Mouse (Mus musculus): Measurements from ENCODE around the gene Cdkl2. TPM values are rescaled to one million over a fixed set of nuclear protein-coding genes. Genes with fewer than 3 reads are reported as not detected.

Cdkl2 gene
- polyA plus RNA-seq, 1 experiment from 2014 or later, result 0.77 TPM

DNA sequence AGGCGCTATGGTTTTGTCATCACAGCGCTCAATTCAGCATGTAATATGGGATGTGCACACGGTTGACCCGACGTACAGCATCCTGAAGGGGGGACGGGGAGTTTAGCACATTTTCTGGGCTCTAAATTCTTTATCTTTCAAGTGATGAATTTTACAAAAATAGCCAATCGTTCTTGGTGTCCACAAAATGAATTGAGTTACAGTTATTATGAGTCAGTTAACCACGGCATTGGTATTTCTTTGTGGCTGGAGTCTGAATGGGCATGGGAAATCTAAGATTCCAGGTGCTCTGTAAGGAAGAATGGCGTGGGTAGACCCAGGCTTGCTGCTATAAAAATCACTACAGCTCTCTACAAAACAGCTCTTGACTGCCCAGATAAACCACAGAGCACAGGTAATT is 54.4 kb downstream of the Cdkl2 start:
- no peak overlapping the region for H3K9ac ChIP-seq
- no peak for ATAC-seq (ENCODE audit: low FRiP score)
- no peak overlapping the region for H3K4me3 ChIP-seq (replicated peaks)
- WGBS, result 87% methylated on average over 9 of the region's 9 CpGs
- no peaks in the 10 kb centered on the region for H3K27me3 ChIP-seq
- no peaks in the 10 kb centered on the region for H3K36me3 ChIP-seq (replicated peaks)
- no peak overlapping the region for H3K27ac ChIP-seq
- no peaks in the 10 kb centered on the region for H3K9me3 ChIP-seq
- H3K4me2 ChIP-seq, result no peak overlapping the region
- no peaks in the 10 kb centered on the region for H3K4me1 ChIP-seq

DNA sequence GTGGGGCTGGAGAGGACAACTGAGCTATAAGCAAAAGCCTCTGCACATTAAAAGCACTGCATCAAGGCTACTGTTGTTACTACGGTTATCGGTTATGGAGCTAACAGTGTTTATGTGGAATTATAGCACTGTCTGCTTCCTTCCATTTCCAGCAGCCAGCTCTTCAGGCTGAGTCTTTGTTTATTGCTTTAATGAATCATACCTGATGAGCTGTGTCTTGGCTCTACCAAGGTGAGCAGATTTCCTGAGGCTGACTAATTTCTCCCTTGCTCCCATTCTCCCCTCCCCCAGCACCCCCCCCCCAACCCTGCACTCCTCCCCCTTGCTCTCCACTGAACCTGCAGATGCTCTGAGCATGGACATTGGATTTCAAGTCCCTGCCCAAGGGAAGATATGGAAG is 55.9 kb downstream of the Cdkl2 start:
- WGBS, result 85% methylated on average over 2 of the region's 2 CpGs
- Histone ChIP-seq H3K4me2 (no peak overlapping the region), H3K27ac (no peak overlapping the region), H3K9ac (no peak overlapping the region), H3K9me3 (no peaks in the 10 kb centered on the region), H3K4me3 (replicated peaks) (no peak overlapping the region), H3K36me3 (replicated peaks) (no peaks in the 10 kb centered on the region), H3K4me1 (no peaks in the 10 kb centered on the region), H3K27me3 (no peaks in the 10 kb centered on the region)
- no peak for ATAC-seq (ENCODE audit: low FRiP score)

- Histone ChIP-seq H3K27ac (no peak within 1 kb of the TSS), H3K4me1 (no peaks in the 10 kb centered on the region), H3K9ac (no peak within 1 kb of the TSS), H3K9me3 (no peaks in the 10 kb centered on the region), H3K4me2 (no peak within 1 kb of the TSS), H3K27me3 (no peaks in the 10 kb centered on the region), H3K4me3 (replicated peaks) (no peak within 1 kb of the TSS), H3K36me3 (replicated peaks) (no peaks in the 10 kb centered on the region)
- no peak for ATAC-seq (ENCODE audit: low FRiP score)
- 71% methylated on average over 4 of the region's 4 CpGs for WGBS
These were observed 56.4 kb downstream of the Cdkl2 start, which contains the start of gene Odaph for GRCm38 (mm10) chr5:91987236-91987635. Odaph (plus strand) TSS chr5:91987475.

- Histone ChIP-seq H3K4me2 (no peak overlapping the region), H3K4me3 (replicated peaks) (no peak overlapping the region), H3K27ac (no peak overlapping the region), H3K36me3 (replicated peaks) (no peaks in the 10 kb centered on the region), H3K4me1 (no peaks in the 10 kb centered on the region), H3K9ac (no peak overlapping the region), H3K9me3 (no peaks in the 10 kb centered on the region), H3K27me3 (no peaks in the 10 kb centered on the region)
- WGBS, result 31% methylated on average over 2 of the region's 2 CpGs
- no peak for ATAC-seq (ENCODE audit: low FRiP score)
These were observed 58.0 kb downstream of the Cdkl2 start for GRCm38 (mm10) chr5:91985721-91986120.

GRCm38 (mm10) chr5:91983490-91983889 is 60.2 kb downstream of the Cdkl2 start:
- Histone ChIP-seq H3K9me3 (no peaks in the 10 kb centered on the region), H3K4me1 (no peaks in the 10 kb centered on the region), H3K9ac (no peak overlapping the region), H3K4me3 (replicated peaks) (no peak overlapping the region), H3K27me3 (no peaks in the 10 kb centered on the region), H3K27ac (no peak overlapping the region), H3K4me2 (no peak overlapping the region), H3K36me3 (replicated peaks) (no peaks in the 10 kb centered on the region)
- WGBS, result 79% methylated on average over 2 of the region's 2 CpGs
- no peak for ATAC-seq (ENCODE audit: low FRiP score)

GRCm38 (mm10) chr5:91981176-91981840 is 62.4 kb downstream of the Cdkl2 start:
- no peak overlapping the region for H3K4me2 ChIP-seq
- no peaks in the 10 kb centered on the region for H3K27me3 ChIP-seq
- no peaks in the 10 kb centered on the region for H3K4me1 ChIP-seq
- no peaks in the 10 kb centered on the region for H3K9me3 ChIP-seq
- H3K27ac ChIP-seq, result no peak overlapping the region
- no peaks in the 10 kb centered on the region for H3K36me3 ChIP-seq (replicated peaks)
- ATAC-seq (ENCODE audit: low FRiP score), result no peak
- WGBS, result 91% methylated on average over 11 of the region's 11 CpGs
- no peak overlapping the region for H3K9ac ChIP-seq
- H3K4me3 ChIP-seq (replicated peaks), result no peak overlapping the region

DNA sequence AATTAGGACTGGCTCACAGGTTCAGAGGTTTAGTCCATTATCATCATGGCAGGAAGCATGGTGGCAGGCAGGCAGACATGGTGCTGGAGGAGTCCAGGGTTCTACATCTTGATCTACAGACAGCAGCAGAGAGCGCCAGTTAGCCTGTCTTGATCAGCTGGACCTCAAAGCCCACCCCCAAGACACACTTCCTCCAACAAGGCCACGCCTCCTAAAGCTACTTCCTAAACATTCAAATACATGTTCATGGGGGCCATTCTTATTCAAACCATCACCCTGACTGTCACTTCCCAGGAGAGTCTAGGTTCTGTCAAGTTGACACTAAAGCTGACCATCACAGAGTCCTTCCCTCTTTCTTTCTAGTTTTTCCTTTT is 66.3 kb downstream of the Cdkl2 start:
- 86% methylated on average over 2 of the region's 2 CpGs for WGBS
- Histone ChIP-seq H3K4me1 (no peaks in the 10 kb centered on the region), H3K9ac (no peak overlapping the region), H3K4me3 (replicated peaks) (no peak overlapping the region), H3K9me3 (no peaks in the 10 kb centered on the region), H3K27ac (no peak overlapping the region), H3K27me3 (no peaks in the 10 kb centered on the region), H3K36me3 (replicated peaks) (no peaks in the 10 kb centered on the region), H3K4me2 (no peak overlapping the region)
- ATAC-seq (ENCODE audit: low FRiP score), result no peak

DNA sequence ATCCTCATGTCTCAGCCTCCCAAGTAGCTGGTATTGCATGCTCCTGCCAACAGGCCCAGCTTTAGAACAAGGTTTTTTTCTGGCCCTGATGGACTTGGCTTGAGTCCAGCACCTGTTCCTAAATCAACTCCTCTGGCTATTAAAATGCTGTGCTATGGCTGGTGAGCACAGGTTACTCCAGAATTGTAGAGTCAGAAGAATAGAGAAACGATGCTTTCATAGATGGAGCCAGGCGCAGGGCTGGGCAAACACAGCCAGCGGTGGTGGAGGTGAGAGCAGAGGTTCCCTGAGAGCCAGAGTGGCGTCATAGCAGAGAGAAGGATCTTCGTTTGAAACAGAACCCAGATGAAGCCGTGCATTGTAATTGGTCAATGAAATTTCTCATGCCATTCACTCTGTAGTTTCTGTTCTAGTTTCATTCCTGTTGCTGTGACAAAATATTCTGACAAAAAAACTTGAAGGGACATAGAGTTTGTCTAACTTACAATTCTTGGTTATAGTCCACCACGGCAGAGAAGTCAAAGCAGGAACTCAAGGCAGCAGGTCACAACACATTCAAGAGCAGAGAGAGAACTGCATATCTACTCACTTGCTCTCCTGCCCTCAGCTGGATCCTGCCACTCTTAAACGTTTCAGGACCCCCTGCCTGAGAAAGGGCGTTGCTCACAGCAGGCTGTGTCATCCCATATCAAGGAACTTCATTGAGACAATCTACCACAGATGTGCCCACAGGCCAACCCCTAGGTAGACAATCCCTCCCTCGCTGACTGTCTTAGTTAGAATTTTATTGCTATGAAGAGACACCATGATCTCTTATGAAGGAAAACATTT is 66.9 kb downstream of the Cdkl2 start:
- H3K4me1 ChIP-seq, result no peaks in the 10 kb centered on the region
- no peaks in the 10 kb centered on the region for H3K36me3 ChIP-seq (replicated peaks)
- no peak overlapping the region for H3K4me2 ChIP-seq
- H3K9ac ChIP-seq, result no peak overlapping the region
- no peaks in the 10 kb centered on the region for H3K9me3 ChIP-seq
- no peak overlapping the region for H3K4me3 ChIP-seq (replicated peaks)
- ATAC-seq (ENCODE audit: low FRiP score), result no peak
- WGBS, result 75% methylated on average over 10 of the region's 10 CpGs
- no peaks in the 10 kb centered on the region for H3K27me3 ChIP-seq
- H3K27ac ChIP-seq, result no peak overlapping the region

- Histone ChIP-seq H3K27me3 (no peaks in the 10 kb centered on the region), H3K36me3 (replicated peaks) (no peaks in the 10 kb centered on the region), H3K9ac (no peak overlapping the region), H3K27ac (no peak overlapping the region), H3K4me2 (no peak overlapping the region), H3K4me3 (replicated peaks) (no peak overlapping the region), H3K4me1 (no peaks in the 10 kb centered on the region), H3K9me3 (no peaks in the 10 kb centered on the region)
- 92% methylated on average over 9 of the region's 9 CpGs for WGBS
- ATAC-seq (ENCODE audit: low FRiP score), result no peak
These were observed 67.9 kb downstream of the Cdkl2 start for GRCm38 (mm10) chr5:91975758-91976157.

GRCm38 (mm10) chr5:91974002-91974401 is 69.7 kb downstream of the Cdkl2 start:
- Histone ChIP-seq H3K4me1 (no peaks in the 10 kb centered on the region), H3K9me3 (no peaks in the 10 kb centered on the region), H3K27ac (no peak overlapping the region), H3K27me3 (no peaks in the 10 kb centered on the region), H3K36me3 (replicated peaks) (no peaks in the 10 kb centered on the region), H3K4me2 (no peak overlapping the region), H3K4me3 (replicated peaks) (no peak overlapping the region), H3K9ac (no peak overlapping the region)
- WGBS, result 91% methylated on average over 7 of the region's 7 CpGs
- ATAC-seq (ENCODE audit: low FRiP score), result no peak

GRCm38 (mm10) chr5:91972046-91972445 is 71.6 kb downstream of the Cdkl2 start:
- Histone ChIP-seq H3K4me1 (no peaks in the 10 kb centered on the region), H3K9ac (no peak overlapping the region), H3K4me2 (no peak overlapping the region), H3K27me3 (no peaks in the 10 kb centered on the region), H3K27ac (no peak overlapping the region), H3K4me3 (replicated peaks) (no peak overlapping the region), H3K36me3 (replicated peaks) (no peaks in the 10 kb centered on the region), H3K9me3 (no peaks in the 10 kb centered on the region)
- no peak for ATAC-seq (ENCODE audit: low FRiP score)
- WGBS, result 91% methylated on average over 3 of the region's 3 CpGs

DNA sequence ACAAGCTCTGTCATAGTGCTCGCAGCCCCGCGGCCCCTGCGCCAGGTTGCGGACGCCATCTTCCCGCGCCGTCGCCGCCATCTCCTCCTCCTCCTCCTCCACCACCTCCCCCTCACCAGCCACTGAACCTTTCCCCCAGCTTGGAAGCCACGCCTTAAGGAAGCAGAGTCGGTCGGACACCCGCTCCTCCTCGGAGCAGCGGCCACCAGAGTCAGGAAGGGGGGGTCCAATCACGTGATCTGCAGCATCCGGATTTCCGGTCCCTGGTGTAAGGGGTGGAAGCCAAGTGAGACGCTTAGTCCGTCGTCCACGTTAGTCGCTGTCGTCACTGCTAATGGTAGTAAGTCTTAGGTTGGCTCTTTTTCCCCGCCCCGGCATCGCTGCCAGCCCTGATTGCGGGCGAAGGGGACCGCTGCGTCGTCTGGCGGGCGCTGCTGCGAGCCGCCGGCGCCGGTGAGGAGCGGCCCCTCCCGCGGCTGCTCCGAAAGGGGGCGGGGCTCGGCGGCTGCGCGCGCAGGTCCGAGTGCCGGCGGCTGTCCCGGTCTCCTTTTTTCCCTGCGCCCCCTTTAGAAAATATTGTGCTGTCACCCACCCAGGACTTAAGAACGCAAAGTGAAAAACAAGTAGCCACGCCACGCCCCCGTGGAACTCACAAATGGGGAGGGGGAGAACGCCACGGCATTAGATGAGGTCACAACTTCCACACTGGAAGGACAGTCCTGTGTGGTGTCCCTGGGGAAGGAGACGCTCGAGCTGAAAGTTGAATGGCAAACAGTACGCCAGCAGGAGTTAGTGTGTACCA is 80.8 kb downstream of the Cdkl2 start, which contains the start of gene Rchy1:
Gene Rchy1 (minus strand): TSS at position 430 of the 802 bp plus-strand sequence.
- Histone ChIP-seq H3K9me3 (no peaks in the 10 kb centered on the region), H3K36me3 (replicated peaks) (no peaks in the 10 kb centered on the region), H3K4me3 (replicated peaks) (peak within 1 kb of the TSS; percentile 74), H3K27me3 (no peaks in the 10 kb centered on the region), H3K9ac (peak within 1 kb of the TSS; percentile 78), H3K4me2 (peak within 1 kb of the TSS; percentile 64), H3K4me1 (peaks cover 26% of the 10 kb centered on the region), H3K27ac (peak within 1 kb of the TSS; percentile 98)
- under 1% methylated on average over 65 of the region's 65 CpGs for WGBS
- peak; percentile 99 for ATAC-seq (ENCODE audit: low FRiP score)
